18 mouse cellular contexts compared by ENCODE assay signal in genomic region chr5:144218061-144218460, GRCm38 (mm10). TPM values are rescaled to one million over a fixed set of nuclear protein-coding genes. Genes with fewer than 3 reads are reported as not detected.
"Had no signal": no experiment of that assay in that cellular context is flagged by ENCODE, and none has a peak within 500 bp of the region (broad histone marks: within the 10 kb centered on the region; RNA-seq: fewer than 3 reads in every experiment).

No protein-coding gene starts in this region.

- DNase-seq: lung, adult 2 months; lung, postnatal 14 days; lung, postnatal 36 days; right cerebral cortex, postnatal 14 days; thymus, adult 2 months; thymus, postnatal 25 days; thymus, postnatal 4 days had no signal

- ATAC-seq: lung, postnatal 0 days; midbrain, embryonic 13.5 days; midbrain, embryonic 15.5 days had no signal

- H3K4me2 ChIP-seq: lung, embryonic 15.5 days; midbrain, embryonic 11.5 days; midbrain, embryonic 13.5 days; midbrain, embryonic 15.5 days; neural tube, embryonic 12.5 days; stomach, embryonic 15.5 days had no signal

- H3K9me3 ChIP-seq: lung, embryonic 15.5 days; megakaryocyte, embryonic 14.5 days; midbrain, embryonic 13.5 days; midbrain, embryonic 15.5 days; neural tube, embryonic 12.5 days; stomach, embryonic 15.5 days had no signal

- H3K27me3 ChIP-seq: lung, embryonic 15.5 days; midbrain, embryonic 13.5 days; midbrain, embryonic 15.5 days; neural tube, embryonic 12.5 days; stomach, embryonic 15.5 days had no signal

- H3K27ac ChIP-seq: lung, embryonic 15.5 days; macrophage; midbrain, embryonic 13.5 days; midbrain, embryonic 15.5 days; neural tube, embryonic 12.5 days; stomach, embryonic 15.5 days; stomach, postnatal 0 days had no signal

- H3K4me3 ChIP-seq: lung, embryonic 15.5 days; megakaryocyte, embryonic 14.5 days; midbrain, embryonic 13.5 days; midbrain, embryonic 15.5 days; neural tube, embryonic 12.5 days; stomach, embryonic 15.5 days had no signal

- H3K9ac ChIP-seq: lung, embryonic 15.5 days; midbrain, embryonic 13.5 days; midbrain, embryonic 15.5 days; neural tube, embryonic 12.5 days; stomach, embryonic 15.5 days had no signal

RNA-seq across cellular contexts. Expression of gene Bhlha15, which starts 28.0 kb away (rescaled TPM):
- total RNA-seq: midbrain, postnatal 0 days had no signal
- polyA plus RNA-seq: macrophage; midbrain, embryonic 11.5 days had no signal
